Mouse (Mus musculus) limb, embryonic 14.5 days (tissue): ENCODE measurements around the gene Ascl2. TPM values are rescaled to one million over a fixed set of nuclear protein-coding genes. Genes with fewer than 3 reads are reported as not detected.

Experiments used
- ATAC-seq: fragments of 200-750 bp; cut with Nextera tagmentation; 2 replicates; pipeline ENCODE4 v1.8.0; 2017; ENCODE audit warnings: low read depth, moderate number of reproducible peaks, moderate TSS enrichment; ENCODE audit not compliant: low FRiP score
- DNase-seq: peaks from one replicate; pipeline ENCODE4 v3.0.0-alpha.2; 2015; ENCODE audit warnings: low spot score
- H3K27ac ChIP-seq: fragments of 300-500 bp; sonication (generic); replicated peaks from 2 replicates; pipeline ENCODE4 v1.5.1; 2014; ENCODE audit warnings: low read depth, mild to moderate bottlenecking, low read length, moderate library complexity, mixed read lengths
- H3K27me3 ChIP-seq: fragments of 300-500 bp; sonication (generic); 2 replicates; pipeline ENCODE4 v1.6.1; 2014; ENCODE audit warnings: low read length, mixed read lengths; ENCODE audit not compliant: control insufficient read depth, insufficient read depth
- H3K36me3 ChIP-seq: fragments of 300-500 bp; sonication (generic); 2 replicates; pipeline ENCODE4 v1.6.1; 2014; ENCODE audit warnings: mild to moderate bottlenecking, low read length, moderate library complexity, mixed read lengths; ENCODE audit not compliant: control insufficient read depth, insufficient read depth
- H3K4me1 ChIP-seq: fragments of 300-500 bp; sonication (generic); 2 replicates; pipeline ENCODE4 v1.6.1; 2014; ENCODE audit warnings: antibody characterized with exemption, low read length, mixed read lengths; ENCODE audit not compliant: control insufficient read depth, insufficient read depth
- H3K4me2 ChIP-seq: fragments of 300-500 bp; sonication (generic); replicated peaks from 2 replicates; pipeline ENCODE4 v1.6.1; 2014; ENCODE audit warnings: low read depth, mild to moderate bottlenecking, low read length, moderate library complexity; ENCODE audit not compliant: severe bottlenecking
- H3K4me3 ChIP-seq: fragments of 300-500 bp; sonication (generic); replicated peaks from 2 replicates; pipeline ENCODE4 v1.5.1; 2014; ENCODE audit warnings: low read length
- H3K9ac ChIP-seq: fragments of 300-500 bp; sonication (generic); 2 replicates; pipeline ENCODE4 v1.6.1; 2014; ENCODE audit warnings: mild to moderate bottlenecking, low read depth, low read length, moderate library complexity; ENCODE audit not compliant: severe bottlenecking
- H3K9me3 ChIP-seq: fragments of 300-500 bp; sonication (generic); 2 replicates; pipeline ENCODE4 v1.6.1; 2016; ENCODE audit warnings: low read length; ENCODE audit not compliant: control insufficient read depth
- POLR2A ChIP-seq: fragments of 200-500 bp; IDR thresholded peaks from 2 replicates; pipeline ENCODE4 v1.8.0; 2012; ENCODE audit warnings: inconsistent platforms, mild to moderate bottlenecking, moderate library complexity, borderline replicate concordance; ENCODE audit not compliant: insufficient read depth, insufficient read length; ENCODE audit errors: extremely low read depth
- WGBS: fragments of 180-500 bp; shearing (Covaris S2); extraction: QIAGEN DNeasy Blood & Tissue Kit; methylation state at CpG from one replicate; pipeline ENCODE4 v1.1.7; 2014; 5-methylcytosine and 5-hydroxymethylcytosine counted together
- polyA plus RNA-seq, 2 experiments: library from polyadenylated mRNA; depleted of rRNA in 1 of 2; stranded (reverse) in 1 of 2; unstranded in 1 of 2; fragments of >200 nt; fragmentation: Nextera tagmentation in 1 of 2; extraction: Ambion mirVana in 1 of 2; gene quantifications; 2 replicates each; pipeline versions ENCODE4 v1.2.1 to v1.2.3; 2012 to 2014

Ascl2 gene
- polyA plus RNA-seq, 2 experiments, result 1.5 to 1.9 TPM

DNA sequence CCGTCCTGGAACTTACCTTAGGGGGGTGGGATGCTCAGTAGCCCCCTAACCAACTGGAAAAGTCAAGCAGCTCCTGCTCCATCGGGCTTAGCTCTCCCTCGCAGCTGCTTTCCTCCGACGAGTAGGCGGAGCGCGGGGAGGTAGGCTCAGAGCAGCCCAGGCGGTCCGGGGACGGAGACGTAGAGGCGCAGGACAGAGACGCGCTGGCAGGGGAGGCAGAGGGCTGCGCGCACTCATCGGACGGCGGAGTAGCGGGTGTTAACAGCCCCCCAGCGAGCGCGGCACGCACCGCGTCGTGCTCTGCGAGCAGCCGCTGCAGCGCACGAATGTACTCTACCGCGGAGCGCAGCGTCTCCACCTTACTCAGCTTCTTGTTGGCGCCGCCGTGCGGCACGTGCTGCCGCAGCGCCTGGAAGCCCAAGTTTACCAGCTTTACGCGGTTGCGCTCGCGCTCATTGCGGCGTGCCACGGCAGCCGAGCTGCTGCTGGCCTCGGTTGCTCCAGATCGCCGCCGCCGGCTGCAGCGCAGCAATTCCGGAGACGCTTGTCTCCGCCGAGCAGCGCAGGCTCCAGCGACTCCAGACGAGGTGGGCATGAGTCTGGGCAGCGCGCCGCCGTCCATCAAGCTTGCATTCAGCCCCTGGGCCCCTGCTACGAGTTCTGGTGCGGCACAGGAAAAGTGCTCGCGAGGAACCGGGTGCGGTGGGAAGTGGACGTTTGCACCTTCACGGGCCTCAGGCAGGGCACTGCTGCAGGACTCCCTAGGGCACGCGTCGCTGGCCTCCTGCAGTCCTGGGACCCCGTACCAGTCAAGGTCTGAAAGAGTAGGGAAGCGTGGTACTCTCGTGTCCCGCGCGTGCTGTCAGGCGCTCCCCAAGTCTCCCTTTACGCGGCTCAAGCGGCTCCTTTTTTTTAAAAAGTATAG, 918 bp downstream of the Ascl2 start:
- no peaks in the 10 kb centered on the region for H3K9me3 ChIP-seq
- no peaks in the 10 kb centered on the region for H3K36me3 ChIP-seq
- H3K4me1 ChIP-seq, result peaks cover 10% of the 10 kb centered on the region
- DNase-seq (peak; percentile 68), ATAC-seq (peak; percentile 80)
- under 1% methylated on average over 71 of the region's 90 CpGs for WGBS
- peak overlapping the region; percentile 44 for H3K9ac ChIP-seq
- H3K4me3 ChIP-seq, result peak overlapping the region; percentile 44
- no peak overlapping the region for H3K27ac ChIP-seq
- no peak for TF ChIP-seq POLR2A
- peak overlapping the region; percentile 97 for H3K4me2 ChIP-seq
- peaks cover 58% of the 10 kb centered on the region for H3K27me3 ChIP-seq

DNA sequence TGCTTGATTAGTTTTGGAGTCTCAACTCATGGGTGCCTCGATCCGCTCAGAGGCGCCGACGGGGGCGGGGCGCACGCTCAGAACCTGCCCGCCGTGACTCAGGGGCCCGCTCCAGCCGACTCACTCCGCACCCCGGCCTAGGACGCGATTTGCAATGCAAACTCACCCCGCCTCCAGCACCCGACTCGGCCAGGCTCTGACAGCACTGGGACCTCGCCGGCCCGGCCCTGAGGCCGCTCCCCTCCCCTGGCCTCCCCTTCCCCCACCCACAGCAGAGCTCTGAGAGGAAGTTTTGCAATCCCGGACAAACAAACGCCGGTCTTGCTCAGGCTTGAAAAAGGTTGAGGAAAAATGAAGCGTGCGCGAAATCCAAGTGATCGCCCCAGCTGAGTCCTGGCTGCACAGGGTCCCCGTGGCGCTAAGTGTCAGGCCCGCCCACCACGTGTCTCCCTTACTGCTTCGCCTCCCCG, 1.6 kb downstream of the Ascl2 start:
- DNase-seq, result peak; percentile 14
- peak overlapping the region; percentile 44 for H3K9ac ChIP-seq
- H3K9me3 ChIP-seq, result no peaks in the 10 kb centered on the region
- peaks cover 58% of the 10 kb centered on the region for H3K27me3 ChIP-seq
- under 1% methylated on average over 29 of the region's 36 CpGs for WGBS
- 0 out of 2 replicates have a peak, but pooled peaks have one; percentile 7 for ATAC-seq
- H3K4me1 ChIP-seq, result peaks cover 10% of the 10 kb centered on the region
- no peak for TF ChIP-seq POLR2A
- no peaks in the 10 kb centered on the region for H3K36me3 ChIP-seq
- peak overlapping the region; percentile 44 for H3K4me3 ChIP-seq
- peak overlapping the region; percentile 97 for H3K4me2 ChIP-seq
- no peak overlapping the region for H3K27ac ChIP-seq

DNA sequence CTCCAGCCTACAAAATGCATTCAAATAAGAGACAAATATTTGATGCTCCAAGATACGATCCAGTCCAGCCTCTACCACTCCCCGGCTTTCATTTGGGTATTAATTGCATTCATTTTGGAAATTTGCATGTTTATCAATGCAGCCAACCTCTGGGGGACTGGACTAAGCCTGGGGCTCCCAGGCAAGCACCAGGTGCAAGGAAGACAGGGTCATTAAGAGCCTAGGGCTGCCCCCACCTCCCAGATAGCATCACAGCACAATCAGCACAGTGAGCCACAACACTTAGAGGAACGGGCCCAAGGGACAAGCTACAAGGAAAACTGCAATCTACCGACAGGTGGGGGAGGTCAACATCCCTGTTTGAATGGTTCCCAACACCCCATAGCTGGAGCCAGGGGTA, 9.3 kb downstream of the Ascl2 start:
- H3K36me3 ChIP-seq, result no peaks in the 10 kb centered on the region
- H3K27me3 ChIP-seq, result no peaks in the 10 kb centered on the region
- no peak overlapping the region for H3K27ac ChIP-seq
- no peak overlapping the region for H3K4me3 ChIP-seq
- DNase-seq, result no peak
- WGBS, result 81% methylated on average over 4 of the region's 4 CpGs
- H3K4me2 ChIP-seq, result no peak overlapping the region
- H3K4me1 ChIP-seq, result no peaks in the 10 kb centered on the region
- H3K9me3 ChIP-seq, result no peaks in the 10 kb centered on the region
- TF ChIP-seq POLR2A, result no peak
- H3K9ac ChIP-seq, result no peak overlapping the region
- no peak for ATAC-seq

DNA sequence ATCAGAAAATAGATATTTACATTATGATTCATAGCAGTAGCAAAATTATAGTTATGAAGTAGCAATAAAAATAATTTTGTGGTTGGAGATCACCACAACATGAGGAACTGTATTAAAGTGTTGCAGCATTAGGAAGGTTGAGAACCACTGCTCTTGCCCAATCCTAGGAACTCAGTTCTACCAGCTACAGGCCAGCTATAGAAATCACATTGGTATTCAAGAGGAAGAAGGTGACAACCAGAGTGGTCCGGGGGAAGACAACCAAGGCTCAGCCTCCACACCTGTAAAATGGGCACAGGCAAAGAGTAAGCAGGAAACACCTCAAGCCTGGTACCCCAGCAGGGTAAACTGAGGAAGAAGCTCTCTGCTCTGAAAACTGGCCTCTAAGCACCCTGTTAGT, 10.2 kb downstream of the Ascl2 start:
- Histone ChIP-seq H3K27me3 (no peaks in the 10 kb centered on the region), H3K36me3 (no peaks in the 10 kb centered on the region), H3K4me1 (no peaks in the 10 kb centered on the region), H3K9ac (no peak overlapping the region), H3K9me3 (no peaks in the 10 kb centered on the region), H3K4me2 (no peak overlapping the region), H3K4me3 (no peak overlapping the region), H3K27ac (no peak overlapping the region)
- WGBS, result 72% methylated on average over 1 of the region's 1 CpGs
- no peak for ATAC-seq
- DNase-seq, result no peak
- TF ChIP-seq POLR2A, result no peak

DNA sequence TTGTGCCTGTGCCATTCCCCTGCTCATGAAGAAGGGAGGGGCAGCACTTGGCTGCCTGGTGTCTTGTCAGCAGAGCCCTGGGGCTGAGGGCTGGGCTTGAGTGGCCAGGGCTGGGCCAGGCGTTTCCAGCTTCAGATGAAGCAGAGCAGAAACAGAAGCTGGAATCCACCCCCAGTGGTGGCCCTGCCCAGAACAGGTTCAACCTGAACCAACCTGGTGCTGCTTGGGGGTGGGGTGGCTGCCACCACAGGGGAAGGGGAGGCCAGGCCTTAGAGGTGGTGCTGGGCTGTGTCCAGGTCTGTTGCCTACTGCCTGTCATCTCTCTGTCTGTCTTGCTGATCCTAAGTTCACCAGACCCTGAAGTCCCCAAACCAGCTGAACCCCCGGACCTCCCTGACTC, 13.0 kb downstream of the Ascl2 start:
- Histone ChIP-seq H3K4me1 (no peaks in the 10 kb centered on the region), H3K9me3 (no peaks in the 10 kb centered on the region), H3K4me3 (no peak overlapping the region), H3K36me3 (no peaks in the 10 kb centered on the region), H3K27me3 (no peaks in the 10 kb centered on the region), H3K9ac (no peak overlapping the region), H3K4me2 (no peak overlapping the region), H3K27ac (no peak overlapping the region)
- no peak for ATAC-seq
- TF ChIP-seq POLR2A, result no peak
- WGBS, result 58% methylated on average over 2 of the region's 2 CpGs
- peak; percentile 7 for DNase-seq
